Mouse (Mus musculus): Measurements from ENCODE around the gene Kcnh3.

Gene Kcnh3

DNA sequence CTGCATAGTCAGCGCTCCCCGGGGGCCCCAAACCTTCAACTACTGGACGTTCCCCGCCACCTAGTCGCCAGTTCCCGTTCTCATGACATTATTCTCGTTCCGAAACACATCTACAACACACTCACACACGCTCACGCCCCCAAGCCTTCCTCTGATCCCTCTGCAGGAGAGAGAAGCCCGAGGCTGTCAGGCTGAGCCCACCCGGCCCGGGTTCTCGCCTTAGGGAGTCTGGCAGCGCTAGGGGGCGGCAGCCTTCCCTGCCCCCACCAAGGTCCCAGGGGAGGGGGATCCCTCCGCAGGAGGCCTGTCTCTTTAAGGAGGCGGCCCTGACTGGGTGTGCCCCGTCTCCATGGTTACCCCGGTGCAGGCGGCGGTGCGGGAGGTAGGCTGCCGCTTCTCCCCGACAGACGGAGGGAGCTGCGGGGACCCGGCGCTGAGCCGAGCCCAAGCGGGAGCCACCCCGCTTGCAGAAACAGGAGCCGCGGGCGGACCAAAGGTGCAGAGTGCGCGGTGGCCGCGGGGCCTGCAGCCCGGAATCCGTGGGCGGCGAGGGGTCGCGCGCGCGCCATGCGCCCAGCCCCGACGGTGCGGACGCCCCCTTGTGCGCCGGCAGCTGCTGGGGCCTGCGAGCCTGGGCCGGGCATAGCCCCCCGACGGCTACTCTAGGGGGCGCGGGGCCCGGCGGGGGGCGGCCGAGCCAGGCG is at the start of gene Kcnh3:
Kcnh3 (plus strand) TSS at position 654 of the 704 bp plus-strand sequence.
- CTCF ChIA-PET = interaction anchor here (1.8 kb wide), 1 partner anchor 41 kb away, joined by 4 read pairs; no protein-coding TSS in a partner anchor

DNA sequence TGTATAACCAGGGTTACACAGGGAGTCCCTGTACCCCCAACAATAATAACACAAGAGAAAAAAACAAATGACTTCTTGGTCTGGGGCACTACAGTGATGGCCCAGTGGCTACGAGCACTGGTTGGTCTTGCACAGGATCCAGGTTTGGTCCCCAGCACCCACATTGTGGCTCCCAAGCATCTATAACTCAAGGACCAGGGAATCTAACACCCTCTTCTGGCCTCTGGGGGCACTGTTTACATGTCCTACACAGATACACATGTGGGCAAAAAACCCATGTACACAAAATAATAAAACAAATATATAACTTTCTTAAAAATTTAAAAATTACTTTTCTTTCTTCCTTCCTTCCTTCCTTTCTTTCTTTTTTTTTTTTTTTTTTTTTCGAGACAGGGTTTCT is 45.0 kb upstream of the Kcnh3 start:
- CTCF ChIA-PET = no interaction called here

DNA sequence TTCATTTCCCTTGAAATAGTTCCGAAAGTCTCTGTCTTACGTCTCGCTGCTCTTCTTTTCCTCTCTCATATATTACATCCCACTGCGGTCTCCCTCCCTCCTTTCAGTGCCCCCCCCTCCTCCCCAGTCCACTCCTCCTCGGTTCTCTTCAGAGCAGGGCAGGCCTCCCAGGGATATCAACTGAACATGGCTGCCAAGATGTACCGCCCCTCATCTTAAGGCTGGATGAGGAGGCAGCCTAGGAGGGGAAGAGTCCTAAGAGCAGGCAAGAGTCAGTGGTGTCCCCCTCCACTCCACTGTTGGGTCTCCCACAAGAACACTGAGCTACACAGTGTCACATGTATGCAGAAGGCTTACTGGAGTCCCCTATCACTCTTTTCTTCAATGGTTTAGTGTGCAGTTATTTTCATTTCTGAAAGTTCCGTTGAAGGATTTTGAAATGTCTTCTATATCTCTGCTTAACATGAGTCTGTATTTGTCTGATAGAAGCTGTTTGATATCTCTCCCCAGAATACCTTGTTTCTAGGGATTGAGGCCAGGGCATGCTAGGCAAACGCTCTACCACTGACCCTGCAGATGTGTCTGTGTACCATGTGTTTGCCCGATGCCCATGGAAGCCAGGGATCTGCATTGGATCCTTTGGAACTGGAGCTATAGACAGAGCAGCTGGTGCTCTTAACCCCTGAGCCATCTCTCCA is 40.3 kb upstream of the Kcnh3 start:
- CTCF ChIA-PET = no interaction called here

DNA sequence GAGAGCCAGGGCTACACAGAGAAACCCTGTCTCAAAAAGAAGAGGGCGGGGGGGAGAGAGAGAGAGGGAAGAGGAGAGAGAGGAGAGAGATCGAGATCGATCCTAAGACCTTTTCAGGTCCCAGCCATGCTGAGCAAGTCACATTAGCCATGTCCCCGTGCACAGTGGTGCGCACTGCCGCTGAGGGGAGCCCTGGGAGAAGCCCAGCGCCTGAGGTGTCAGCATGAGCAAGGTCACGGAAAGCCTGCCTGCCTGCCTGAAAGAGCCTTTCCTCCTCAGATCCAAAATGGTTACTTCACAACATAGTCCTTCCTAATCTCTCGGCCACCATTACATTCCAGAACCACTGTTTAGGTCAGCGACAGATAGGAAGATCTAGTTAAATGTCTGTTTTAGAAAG is 30.3 kb upstream of the Kcnh3 start:
- CTCF ChIA-PET = interaction anchor here (0.7 kb wide), 1 partner anchor 940 kb away, joined by 4 read pairs; no protein-coding TSS in a partner anchor

DNA sequence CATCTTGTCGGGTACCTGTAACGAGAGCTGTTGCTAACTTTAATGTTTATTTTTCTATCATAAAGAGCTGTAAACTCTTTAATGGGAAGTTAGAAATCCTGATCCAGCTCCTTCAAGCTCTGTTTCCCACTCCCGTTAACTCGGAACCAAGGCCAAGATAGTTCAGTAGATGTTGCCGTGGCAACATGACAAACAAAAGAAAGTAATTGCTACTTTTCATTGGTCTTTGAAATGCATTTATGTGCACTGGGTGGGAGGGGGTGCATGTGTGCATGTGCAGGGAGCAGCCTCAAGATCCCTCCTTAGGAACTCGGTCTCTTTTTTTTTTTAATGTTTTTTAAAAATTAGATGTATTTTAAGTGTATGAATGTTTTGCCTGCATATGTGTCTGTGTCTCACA is 29.6 kb upstream of the Kcnh3 start:
- CTCF ChIA-PET = interaction anchor here (0.7 kb wide), 1 partner anchor 940 kb away, joined by 4 read pairs; no protein-coding TSS in a partner anchor

DNA sequence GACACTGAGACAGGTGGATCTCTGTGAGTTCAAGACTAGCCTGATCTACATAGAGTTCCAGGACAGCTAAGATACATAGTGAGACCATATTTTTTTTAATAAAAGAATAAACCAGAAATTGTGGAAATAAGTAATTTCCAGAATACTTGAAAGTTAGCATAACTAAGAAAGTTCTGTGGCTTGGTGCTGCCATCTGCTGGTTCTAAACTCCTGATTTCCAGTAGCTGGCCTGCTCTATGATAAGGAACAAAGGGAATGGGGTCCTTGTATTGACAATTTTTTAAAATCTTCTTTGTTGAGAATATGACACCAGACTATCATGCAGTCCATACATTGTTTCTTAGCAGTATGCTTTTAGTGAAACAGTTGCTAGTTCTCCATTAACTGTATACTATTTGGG is 25.9 kb upstream of the Kcnh3 start:
- CTCF ChIA-PET = no interaction called here

DNA sequence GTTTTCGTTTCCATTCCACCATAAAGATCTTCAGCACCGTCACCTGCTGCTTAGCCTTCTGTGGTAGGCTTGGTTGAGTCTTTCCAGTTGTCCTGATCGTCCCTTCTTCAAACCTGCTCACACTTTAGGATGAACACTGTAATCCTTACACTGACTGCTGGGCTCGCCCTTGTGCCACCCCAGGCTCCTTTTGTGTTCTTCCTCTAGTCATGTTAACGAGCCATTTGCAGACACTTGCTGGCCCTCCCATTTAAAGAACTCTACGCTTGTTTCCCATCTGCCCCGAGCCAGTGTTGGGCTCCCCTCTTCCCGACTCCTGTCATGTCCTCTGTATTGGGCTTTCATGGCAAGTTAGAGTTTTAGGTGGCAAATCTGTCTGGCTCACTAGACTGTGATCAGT is 18.7 kb upstream of the Kcnh3 start:
- CTCF ChIA-PET = no interaction called here

DNA sequence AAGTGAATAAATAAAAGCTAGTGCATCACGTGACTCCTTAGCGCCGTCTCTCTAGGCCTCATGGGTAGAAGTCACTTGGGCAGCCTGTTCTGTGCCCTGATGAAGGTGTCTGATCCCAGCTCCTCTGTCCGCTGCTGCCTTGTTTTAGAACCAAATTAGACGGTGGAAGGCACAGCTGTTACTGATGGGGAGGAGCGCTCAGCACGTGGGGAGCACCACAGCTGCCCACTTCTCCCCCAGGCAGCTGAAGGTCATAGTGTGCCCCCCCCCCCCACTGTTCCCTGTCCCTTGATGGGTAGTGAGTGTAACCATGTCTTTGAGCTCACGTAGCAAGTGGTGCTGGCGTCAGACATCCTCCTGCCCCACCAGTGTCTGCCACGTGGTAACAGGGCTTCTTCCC is 11.5 kb upstream of the Kcnh3 start:
- CTCF ChIA-PET = no interaction called here

DNA sequence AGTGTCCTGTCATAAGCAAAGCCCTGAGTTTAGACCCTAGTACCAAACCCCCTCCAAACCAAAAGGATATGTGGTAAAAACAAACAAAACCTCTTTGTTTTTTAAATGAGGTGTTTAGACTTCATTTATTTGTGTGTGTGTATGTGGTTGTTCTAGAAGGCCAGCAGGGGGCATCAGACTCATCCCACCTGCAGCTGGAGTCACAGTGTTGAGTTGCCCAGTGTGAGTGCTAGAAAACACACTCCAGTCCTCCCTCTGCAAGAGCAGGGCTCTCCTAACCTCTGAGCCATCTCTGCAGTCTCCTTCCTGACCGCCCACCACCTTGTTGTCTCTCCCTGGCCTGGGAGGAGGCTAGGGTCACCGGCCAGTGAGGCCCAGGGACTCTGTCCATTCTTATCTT is 9.7 kb upstream of the Kcnh3 start:
- CTCF ChIA-PET = interaction anchor here (0.6 to 0.8 kb wide), 2 partner anchors 51 to 76 kb away, joined by 3 to 7 read pairs; no protein-coding TSS in a partner anchor

DNA sequence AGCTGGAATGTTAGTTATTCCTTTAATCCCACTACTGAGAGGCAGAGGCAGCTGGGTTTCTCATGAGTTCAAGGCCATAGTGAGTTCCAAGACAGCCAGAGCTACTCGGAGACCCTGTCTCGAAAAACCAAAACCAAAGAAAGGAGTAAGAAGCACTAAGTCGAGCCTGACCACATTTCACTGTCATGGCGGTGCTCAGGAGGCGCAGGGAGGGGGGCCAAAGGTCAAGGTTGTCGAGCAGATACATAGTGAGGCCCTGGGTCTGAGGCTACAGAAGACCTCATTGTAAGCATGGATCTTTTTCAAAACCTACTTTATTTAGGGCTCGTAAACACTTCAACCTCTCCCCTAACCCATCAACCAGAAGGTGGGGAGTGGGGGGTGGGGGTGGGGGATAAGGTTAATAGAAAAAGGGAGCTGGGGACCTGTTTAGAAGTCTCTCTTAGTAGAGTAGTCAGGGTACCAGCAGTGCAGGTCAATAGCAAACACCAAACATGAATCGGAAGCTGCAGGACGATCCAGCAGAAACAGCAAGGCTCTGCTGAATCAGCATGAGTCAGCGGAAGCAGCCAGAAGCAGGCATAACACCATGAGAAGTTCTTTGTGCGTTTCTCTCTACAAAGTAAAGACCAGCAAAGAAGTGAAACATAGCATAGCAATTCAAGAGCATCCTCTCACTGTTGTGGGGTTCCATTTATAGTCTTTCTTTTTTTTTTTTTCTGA is 8.8 kb upstream of the Kcnh3 start:
- CTCF ChIA-PET = interaction anchor here (0.6 to 0.9 kb wide), 3 partner anchors 18 to 67 kb away, joined by 3 to 4 read pairs (median 4); no protein-coding TSS in a partner anchor

DNA sequence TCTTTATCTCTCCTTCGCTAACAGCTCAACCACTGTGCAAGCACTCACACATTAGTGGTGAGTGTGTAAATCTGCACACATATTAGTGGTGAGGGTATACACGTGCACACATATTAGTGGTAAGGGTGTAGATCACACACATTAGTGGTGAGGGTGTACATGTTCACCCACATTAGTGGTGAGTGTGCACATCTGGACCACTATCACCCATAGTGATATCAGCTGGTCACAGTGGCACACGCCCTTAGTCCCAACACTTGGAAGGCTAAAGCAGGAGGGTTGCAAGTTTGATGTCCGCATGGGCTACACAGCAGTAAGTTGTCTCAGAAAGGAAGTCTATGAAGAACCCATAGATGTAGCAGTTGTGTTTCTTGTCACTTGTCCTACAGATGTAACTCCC is 7.0 kb upstream of the Kcnh3 start:
- CTCF ChIA-PET = no interaction called here

DNA sequence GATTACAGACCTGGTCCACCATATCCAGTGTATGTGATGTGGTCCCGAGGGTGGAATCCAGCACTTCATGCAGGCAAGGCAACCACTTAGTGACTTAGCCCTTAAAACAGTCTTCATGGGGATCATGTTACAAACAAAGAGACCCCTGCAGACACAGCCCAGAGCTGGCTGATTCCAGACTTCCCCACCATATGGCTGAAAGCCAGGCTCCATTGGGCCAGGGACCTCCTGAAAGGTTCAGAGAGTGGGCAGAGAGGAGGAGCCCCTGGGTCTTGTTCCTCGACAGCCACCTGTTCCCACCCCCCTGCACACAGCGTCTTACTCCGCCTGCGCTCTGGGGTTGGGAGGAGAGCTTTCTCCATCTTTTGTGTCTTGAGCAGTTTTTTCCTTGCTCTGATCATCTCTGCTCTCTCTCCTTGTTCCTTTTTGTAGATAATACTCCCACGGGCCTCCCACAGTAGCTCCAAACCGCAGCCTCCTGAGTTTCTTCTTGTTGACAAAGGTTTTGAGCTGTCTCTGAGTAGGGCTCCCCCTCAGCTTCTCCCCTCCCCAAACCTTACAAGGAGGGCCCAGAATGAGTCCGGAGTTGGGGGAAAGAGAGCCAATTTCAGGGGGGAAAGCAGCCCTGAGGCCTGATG is 3.2 kb upstream of the Kcnh3 start:
- CTCF ChIA-PET = no interaction called here

DNA sequence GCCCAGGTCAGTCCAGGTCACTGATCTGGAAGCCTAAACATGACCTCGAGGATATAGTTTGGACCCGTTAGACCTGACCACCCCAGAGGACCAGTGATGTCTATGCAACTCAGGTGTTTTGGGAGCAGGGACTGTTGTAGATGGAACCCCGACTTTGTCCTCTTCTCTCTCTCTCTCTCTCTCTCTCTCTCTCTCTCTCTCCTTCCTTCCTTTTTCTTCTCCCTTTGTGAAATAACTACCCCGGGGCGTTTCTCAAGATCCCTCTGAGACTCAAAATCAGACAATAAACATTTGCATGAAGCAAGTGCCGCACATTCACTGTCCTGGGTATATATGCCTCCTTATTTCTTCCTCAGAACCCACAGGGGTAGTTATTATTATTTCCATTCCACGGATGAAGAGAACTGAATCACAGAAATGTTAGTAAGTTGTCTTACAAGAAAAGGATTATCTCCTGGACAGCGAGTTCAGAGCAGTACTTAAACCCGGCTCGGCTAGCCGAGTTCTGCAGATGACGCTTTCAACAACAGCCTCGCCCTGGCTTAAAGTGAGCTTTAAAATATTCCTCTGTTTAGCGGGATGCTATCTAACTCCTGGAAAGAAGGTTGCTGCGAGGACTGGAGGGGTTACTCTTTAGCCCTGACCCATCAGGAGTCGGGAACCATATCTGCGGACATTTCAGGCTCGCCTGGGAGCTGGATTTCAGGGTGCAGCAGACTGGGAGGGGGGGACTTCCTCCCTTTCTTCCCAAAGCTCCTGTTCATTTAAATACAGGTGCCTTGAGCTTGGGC is 1.7 kb upstream of the Kcnh3 start:
- CTCF ChIA-PET = interaction anchor here (1.8 kb wide), 1 partner anchor 43 kb away, joined by 4 read pairs; no protein-coding TSS in a partner anchor

DNA sequence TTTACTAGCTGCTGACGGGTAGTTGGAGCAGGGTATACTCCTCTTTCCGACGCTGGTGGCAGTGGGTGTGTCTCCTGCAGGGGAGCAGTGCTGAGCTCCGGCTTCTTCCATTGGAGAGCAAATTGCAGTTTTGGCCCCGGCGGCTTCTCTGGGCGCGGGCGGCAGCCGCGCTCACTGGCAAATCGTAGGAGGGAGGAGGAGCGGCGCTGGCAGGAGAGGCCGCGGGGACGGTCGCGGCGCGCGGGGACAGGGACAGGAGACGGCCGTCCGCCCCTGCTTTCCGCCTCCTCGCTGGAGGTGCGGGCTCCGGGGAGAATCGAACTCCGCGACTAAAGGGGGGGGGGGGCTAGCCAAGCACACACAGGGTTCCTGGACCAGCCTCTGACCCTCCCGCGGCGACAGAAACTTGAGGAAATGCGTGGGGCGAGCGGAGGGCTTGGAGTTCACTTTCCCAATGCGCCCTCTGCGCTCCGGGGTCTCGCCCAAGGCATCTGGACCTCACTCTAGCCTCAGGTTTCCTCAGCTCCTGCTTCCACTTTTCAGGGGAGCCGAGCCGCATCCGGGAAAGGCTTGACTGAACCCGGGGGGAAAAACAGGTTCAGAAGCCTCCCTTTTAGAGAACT is 965 bp upstream of the Kcnh3 start:
- CTCF ChIA-PET = interaction anchor here (1.8 kb wide), 1 partner anchor 42 kb away, joined by 4 read pairs; no protein-coding TSS in a partner anchor

DNA sequence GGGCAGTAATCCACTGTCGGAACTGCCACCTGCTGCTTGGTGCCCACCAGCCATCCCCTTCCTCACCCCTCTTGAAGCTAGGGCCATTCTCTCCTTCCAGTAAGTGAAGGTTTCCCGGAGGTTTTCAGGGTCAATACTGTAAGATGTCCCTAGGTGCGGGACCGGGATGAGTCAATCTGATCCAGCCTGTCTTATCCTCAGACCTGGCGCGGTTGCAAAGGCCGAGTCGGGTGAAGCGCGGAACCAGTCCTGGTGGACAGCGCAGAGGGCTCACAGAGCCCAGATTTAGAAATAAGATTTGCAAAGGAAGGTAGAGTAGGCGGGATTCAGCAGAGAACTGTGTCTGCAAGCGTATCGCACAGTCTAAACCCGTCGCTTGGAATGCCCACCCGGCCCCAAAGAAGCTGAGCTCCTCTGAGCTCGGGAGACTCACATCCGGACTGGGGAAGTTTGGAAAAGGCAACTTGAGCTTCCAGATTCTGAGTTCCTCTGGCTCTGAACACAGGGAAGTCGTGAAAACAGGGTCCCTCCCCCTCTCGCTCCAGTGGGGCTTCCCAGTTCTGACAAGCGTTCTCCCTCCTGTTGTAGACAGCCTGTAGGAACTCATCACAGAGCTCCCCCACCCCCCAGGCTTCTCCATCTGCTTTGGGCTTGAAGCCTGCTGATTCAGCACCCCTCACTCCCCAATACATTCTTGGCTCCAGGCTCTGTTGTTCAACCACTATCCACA is 585 bp downstream of the Kcnh3 start:
- CTCF ChIA-PET = no interaction called here

DNA sequence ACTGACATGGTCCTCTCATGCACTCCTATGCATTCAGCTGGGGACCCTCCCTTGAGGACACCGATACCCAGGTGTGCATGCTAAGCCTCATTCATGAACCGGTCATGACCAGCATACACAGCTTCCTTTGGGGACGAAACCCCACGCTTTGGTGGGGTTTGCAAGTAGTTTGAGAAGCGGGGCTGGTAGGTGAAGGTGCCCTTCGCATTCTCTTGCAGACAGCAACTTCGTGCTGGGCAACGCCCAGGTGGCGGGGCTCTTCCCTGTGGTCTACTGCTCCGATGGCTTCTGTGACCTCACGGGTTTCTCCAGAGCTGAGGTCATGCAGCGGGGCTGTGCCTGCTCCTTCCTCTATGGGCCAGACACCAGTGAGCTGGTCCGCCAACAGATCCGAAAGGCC is 1.4 kb downstream of the Kcnh3 start:
- CTCF ChIA-PET = interaction anchor here (0.6 kb wide), 1 partner anchor 206 kb away, joined by 4 read pairs; no protein-coding TSS in a partner anchor

DNA sequence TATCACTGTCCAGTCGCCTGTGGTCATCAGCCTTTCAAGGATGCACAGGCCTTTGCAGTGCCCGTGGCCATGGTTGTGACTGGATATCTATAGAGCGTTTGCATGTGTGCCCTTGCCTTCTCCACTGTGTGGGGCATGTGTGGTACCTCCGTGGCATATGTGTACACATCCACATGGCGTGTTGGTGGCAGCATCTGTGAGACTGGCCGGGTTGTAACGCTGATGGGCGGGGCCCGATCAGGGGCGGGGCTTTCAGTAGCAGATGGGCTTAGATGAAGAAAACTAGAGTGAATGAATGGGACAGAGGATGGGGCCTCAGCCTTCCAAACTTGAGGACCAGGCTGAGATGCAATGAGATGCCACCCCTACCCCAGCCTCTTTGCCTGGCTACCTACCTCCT is 7.3 kb downstream of the Kcnh3 start:
- CTCF ChIA-PET = no interaction called here

DNA sequence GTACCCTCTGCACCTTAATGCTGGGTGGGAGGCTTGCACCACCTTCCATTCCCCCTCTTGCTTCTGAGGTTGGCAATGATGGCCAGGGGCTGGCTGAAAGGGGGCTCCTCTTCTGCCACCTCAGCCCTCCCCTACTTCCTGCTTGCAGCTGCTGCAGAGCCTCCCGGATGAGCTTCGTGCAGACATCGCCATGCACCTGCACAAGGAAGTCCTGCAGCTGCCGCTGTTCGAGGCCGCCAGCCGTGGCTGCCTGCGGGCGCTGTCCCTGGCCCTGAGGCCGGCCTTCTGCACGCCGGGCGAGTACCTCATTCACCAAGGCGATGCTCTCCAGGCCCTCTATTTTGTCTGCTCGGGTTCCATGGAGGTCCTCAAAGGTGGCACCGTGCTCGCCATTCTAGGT is 9.1 kb downstream of the Kcnh3 start:
- CTCF ChIA-PET = no interaction called here

DNA sequence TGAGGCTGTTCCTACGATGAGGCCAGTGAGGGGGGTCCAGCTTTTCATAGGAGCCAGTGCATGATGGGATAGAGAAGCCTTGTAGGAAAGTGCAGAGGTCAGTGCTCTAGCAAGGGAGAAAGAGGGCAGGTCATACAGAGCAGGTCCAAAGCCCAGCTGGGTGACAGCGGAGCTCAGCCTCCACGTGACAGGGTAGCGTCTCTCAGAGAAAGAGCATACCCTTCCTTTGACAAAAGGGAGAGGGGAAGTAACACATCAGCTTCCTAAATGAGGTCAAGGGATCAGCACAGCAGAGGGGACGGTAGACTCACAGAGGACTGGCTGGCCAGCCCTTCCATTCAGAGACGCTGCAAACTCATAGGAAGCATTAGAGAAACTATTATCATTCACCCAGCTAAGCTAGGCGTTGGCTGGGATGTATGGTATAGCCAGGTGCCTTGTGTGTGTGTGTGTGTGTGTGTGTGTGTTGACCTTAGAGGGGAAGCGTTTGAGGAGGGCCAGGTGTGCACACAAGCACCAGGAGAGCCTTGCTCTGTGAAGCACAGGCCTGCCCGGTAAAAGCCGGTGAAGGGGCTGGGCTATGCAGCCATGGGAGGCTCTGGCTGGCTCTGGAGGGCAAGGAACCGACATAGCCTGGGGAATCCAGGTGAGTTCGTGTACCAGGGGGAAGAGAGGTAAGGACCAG is 9.8 kb downstream of the Kcnh3 start:
- CTCF ChIA-PET = no interaction called here
